ENCODE assay signal across 20 mouse cellular contexts in genomic region chr11:85214679-85215078, GRCm38 (mm10). TPM values are rescaled to one million over a fixed set of nuclear protein-coding genes. Genes with fewer than 3 reads are reported as not detected.
"Had no signal": no experiment of that assay in that cellular context is flagged by ENCODE, and none has a peak within 500 bp of the region (broad histone marks: within the 10 kb centered on the region; RNA-seq: fewer than 3 reads in every experiment).

No protein-coding gene starts in this region.

- H3K27ac ChIP-seq: kidney, postnatal 0 days; limb, embryonic 12.5 days; liver, embryonic 13.5 days; lung, embryonic 15.5 days; macrophage; midbrain, embryonic 12.5 days had no signal

- H3K4me2 ChIP-seq: limb, embryonic 12.5 days; liver, embryonic 13.5 days; lung, embryonic 15.5 days; midbrain, embryonic 12.5 days had no signal

- H3K9ac ChIP-seq: limb, embryonic 12.5 days; liver, embryonic 13.5 days; liver, postnatal 0 days; lung, embryonic 15.5 days; midbrain, embryonic 12.5 days had no signal

- H3K4me3 ChIP-seq: limb, embryonic 12.5 days; liver, embryonic 13.5 days; lung, embryonic 15.5 days; megakaryocyte, embryonic 14.5 days; midbrain, embryonic 12.5 days had no signal

- H3K4me1 ChIP-seq: limb, embryonic 12.5 days; lung, embryonic 15.5 days; midbrain, embryonic 12.5 days had no signal

- H3K27me3 ChIP-seq: limb, embryonic 12.5 days; liver, embryonic 13.5 days; lung, embryonic 15.5 days; megakaryocyte, embryonic 14.5 days; midbrain, embryonic 12.5 days had no signal

- DNase-seq: kidney, adult 9 months; kidney, postnatal 36 days; liver; liver, embryonic 13.5 days; liver, postnatal 0 days; lung, postnatal 14 days; right cerebral cortex, postnatal 14 days; thymus, adult 2 months; thymus, postnatal 25 days had no signal

- H3K9me3 ChIP-seq: limb, embryonic 12.5 days; liver, embryonic 13.5 days; lung, embryonic 15.5 days; megakaryocyte, embryonic 14.5 days; midbrain, embryonic 12.5 days had no signal

- ATAC-seq: liver, postnatal 0 days had no signal

RNA-seq across cellular contexts. Expression of gene 1700125H20Rik, which starts 44.5 kb away (rescaled TPM):
- total RNA-seq: layer of hippocampus, adult 18-20 months; left cerebral cortex, postnatal 36 days; midbrain, postnatal 0 days had no signal
- polyA plus RNA-seq: liver, embryonic 13.5 days; macrophage; stomach, embryonic 14.5 days; thymus, adult 2 months; urinary bladder, adult 2 months had no signal
